Mouse (Mus musculus) heart, postnatal 4 days (tissue): ENCODE results near the gene Six2. TPM values are rescaled to one million over a fixed set of nuclear protein-coding genes. Genes with fewer than 3 reads are reported as not detected.
A peak's percentile ranks its signal among the peaks of the same experiment; 100 is the strongest.

Experiments used
- DNase-seq: peaks from one replicate; pipeline ENCODE4 v3.0.0; 2021
- total RNA-seq, 2 experiments: library from RNA; stranded (reverse); gene quantifications; 2 replicates each; pipeline ENCODE4 v1.2.3; 2021

Six2 gene
- total RNA-seq, 2 experiments from 2014 or later: 0.45 to 0.83 TPM

GRCm38 (mm10) chr17:85661521-85661920 lies 26.6 kb downstream of the Six2 start:
- no peak for DNase-seq

GRCm38 (mm10) chr17:85660016-85660415 lies 28.1 kb downstream of the Six2 start:
- no peak for DNase-seq

- peak; percentile 72 for DNase-seq
Measured at GRCm38 (mm10) chr17:85645718-85646665, 42.1 kb downstream of the Six2 start.

GRCm38 (mm10) chr17:85645312-85645711 lies 42.8 kb downstream of the Six2 start:
- DNase-seq: no peak

GRCm38 (mm10) chr17:85637876-85638275 lies 50.2 kb downstream of the Six2 start:
- DNase-seq: no peak

Other genes with a start within 250 kb of the Six2 start
- not detected for gene Six3, start 74.7 kb downstream of the Six2 start, total RNA-seq